Comparison of ENCODE assay signal across 14 mouse cellular contexts in genomic region chr4:76324509-76324908, GRCm38 (mm10).
DNase-seq lines count a peak whose midpoint lies in the region; ATAC-seq and TF ChIP-seq lines count a peak whose summit lies in the region.
"Had no signal": no experiment of that assay in that cellular context is flagged by ENCODE, and none has a peak within 500 bp of the region (broad histone marks: within the 10 kb centered on the region; RNA-seq: fewer than 3 reads in every experiment).

No protein-coding gene starts in this region.

- H3K4me2 ChIP-seq in forebrain, embryonic 15.5 days (replicated peaks): no peak overlapping the region
- H3K4me2 ChIP-seq in midbrain, embryonic 16.5 days (ENCODE audit: low read length): no peak overlapping the region
- H3K4me2 ChIP-seq: embryonic facial prominence, embryonic 12.5 days; stomach, embryonic 15.5 days had no signal

- peak overlapping the region; percentile 62 for H3K27ac ChIP-seq in forebrain, embryonic 15.5 days (replicated peaks)
- H3K27ac ChIP-seq in midbrain, embryonic 16.5 days (ENCODE audit: low read length): peak overlapping the region; percentile 61; the same call in 1 of the 2 replicates
- H3K27ac ChIP-seq: embryonic facial prominence, embryonic 12.5 days; stomach, embryonic 15.5 days had no signal

- no peak for TF ChIP-seq CTCF in brain, embryonic 14.5 days (IDR thresholded peaks at IDR 0.05; ENCODE audit: borderline replicate concordance, extremely low read depth, insufficient read depth, insufficient read length)

- ATAC-seq in forebrain, embryonic 15.5 days (replicated peaks): peak; percentile 72
- peak; percentile 49 for ATAC-seq in midbrain, embryonic 16.5 days
- ATAC-seq: intestine, embryonic 16.5 days; Patski had no signal

- H3K4me3 ChIP-seq in forebrain, embryonic 15.5 days: no peak overlapping the region
- H3K4me3 ChIP-seq in midbrain, embryonic 16.5 days (ENCODE audit: low read depth, low read length): no peak overlapping the region
- H3K4me3 ChIP-seq: embryonic facial prominence, embryonic 12.5 days; stomach, embryonic 15.5 days had no signal

- H3K9ac ChIP-seq in forebrain, embryonic 15.5 days (replicated peaks): no peak overlapping the region
- no peak overlapping the region for H3K9ac ChIP-seq in midbrain, embryonic 16.5 days (ENCODE audit: low read depth, low read length)
- H3K9ac ChIP-seq: embryonic facial prominence, embryonic 12.5 days; stomach, embryonic 15.5 days had no signal

- no peaks in the 10 kb centered on the region for H3K27me3 ChIP-seq in forebrain, embryonic 15.5 days
- H3K27me3 ChIP-seq in midbrain, embryonic 16.5 days (ENCODE audit: control insufficient read depth, insufficient read depth, low read depth, low read length): no peaks in the 10 kb centered on the region
- H3K27me3 ChIP-seq: CH12.LX; embryonic facial prominence, embryonic 12.5 days; Patski; stomach, embryonic 15.5 days had no signal

- H3K9me3 ChIP-seq in forebrain, embryonic 15.5 days: no peaks in the 10 kb centered on the region
- H3K9me3 ChIP-seq in midbrain, embryonic 16.5 days (replicated peaks; ENCODE audit: control insufficient read depth, low read length, poor library complexity, severe bottlenecking): no peaks in the 10 kb centered on the region
- H3K9me3 ChIP-seq: embryonic facial prominence, embryonic 12.5 days; stomach, embryonic 15.5 days had no signal

- H3K4me1 ChIP-seq in forebrain, embryonic 15.5 days: peaks cover 27% of the 10 kb centered on the region
- H3K4me1 ChIP-seq in midbrain, embryonic 16.5 days (ENCODE audit: control insufficient read depth, insufficient read depth, low read length): peaks cover 25% of the 10 kb centered on the region

- DNase-seq in kidney, postnatal 10 days: peak; percentile 16
- DNase-seq in kidney, adult 18-20 months: no peak
- DNase-seq in brain, embryonic 14.5 days (ENCODE audit: low read depth): peak; percentile 86
- DNase-seq in embryo, embryonic 10.5 days (ENCODE audit: low spot score): no peak
- DNase-seq in T-cell, adult 2 months (ENCODE audit: low spot score): no peak
- DNase-seq: adrenal gland, adult 2 months; thymus, postnatal 14 days had no signal

- H3K36me3 ChIP-seq in forebrain, embryonic 15.5 days: no peaks in the 10 kb centered on the region
- no peaks in the 10 kb centered on the region for H3K36me3 ChIP-seq in midbrain, embryonic 16.5 days (ENCODE audit: control insufficient read depth, insufficient read depth, low read length)
- H3K36me3 ChIP-seq: embryonic facial prominence, embryonic 12.5 days; stomach, embryonic 15.5 days had no signal

- 33% methylated on average over 5 of the region's 5 CpGs for WGBS in forebrain, embryonic 15.5 days
- 44% methylated on average over 5 of the region's 5 CpGs for WGBS in midbrain, embryonic 16.5 days

- TF ChIP-seq POLR2A in brain, embryonic 14.5 days (IDR thresholded peaks at IDR 0.05; ENCODE audit: borderline replicate concordance, extremely low read depth, insufficient read depth, insufficient read length, poor library complexity, severe bottlenecking): no peak

Comparison
In these comparisons a context has a peak if more than half of its experiments do, and no peak if none do; other contexts are left out.
1. DNase-seq: peak in kidney, postnatal 10 days (single experiment) and brain, embryonic 14.5 days (single experiment); none in kidney, adult 18-20 months (single experiment), embryo, embryonic 10.5 days (single experiment) and T-cell, adult 2 months (single experiment).